Mouse (Mus musculus) common myeloid progenitor, adult 5-6 weeks (primary cell): ENCODE results near the gene Fxyd1. TPM values are rescaled to one million over a fixed set of nuclear protein-coding genes. Genes with fewer than 3 reads are reported as not detected.

Experiments used
- ATAC-seq: replicated peaks from 2 replicates; pipeline ENCODE4 v1.8.0; 2016; ENCODE audit warnings: low read depth, mild to moderate bottlenecking, moderate TSS enrichment, inconsistent platforms; ENCODE audit not compliant: poor library complexity, severe bottlenecking
- total RNA-seq: library from RNA; stranded (forward); fragments of 200-1000, 187-1606 nt; gene quantifications from 2 replicates; pipeline ENCODE4 v1.2.3, GENCODE M21; 2017

Fxyd1 gene
- total RNA-seq, 1 experiment from 2014 or later: 4.2 TPM

- no peak for ATAC-seq
Observed at GRCm38 (mm10) chr7:31080611-31081010, 23.6 kb upstream of the Fxyd1 start.

- no peak for ATAC-seq
Observed at GRCm38 (mm10) chr7:31079670-31080069, 22.7 kb upstream of the Fxyd1 start.

GRCm38 (mm10) chr7:31077885-31078445, 21.0 kb upstream of the Fxyd1 start:
- peak; percentile 84 for ATAC-seq

GRCm38 (mm10) chr7:31077470-31077869, 20.5 kb upstream of the Fxyd1 start:
- no peak for ATAC-seq

- ATAC-seq: no peak
Observed at GRCm38 (mm10) chr7:31076492-31076891, 19.5 kb upstream of the Fxyd1 start, which contains the start of gene Fxyd3. TSS of gene Fxyd3 (minus strand) at chr7:31076704.

- ATAC-seq: no peak
Observed at GRCm38 (mm10) chr7:31074713-31075069, 17.7 kb upstream of the Fxyd1 start.

- no peak for ATAC-seq
Observed at GRCm38 (mm10) chr7:31074061-31074712, 17.2 kb upstream of the Fxyd1 start.

GRCm38 (mm10) chr7:31073546-31073945, 16.5 kb upstream of the Fxyd1 start:
- ATAC-seq: no peak

- ATAC-seq: no peak
Observed at GRCm38 (mm10) chr7:31072326-31072725, 15.3 kb upstream of the Fxyd1 start.

- ATAC-seq: no peak
Observed at GRCm38 (mm10) chr7:31070324-31070723, 13.3 kb upstream of the Fxyd1 start.

- ATAC-seq: no peak
Observed at GRCm38 (mm10) chr7:31069491-31069890, 12.5 kb upstream of the Fxyd1 start.

GRCm38 (mm10) chr7:31067836-31068235, 10.8 kb upstream of the Fxyd1 start:
- no peak for ATAC-seq

GRCm38 (mm10) chr7:31063074-31063560, 6.1 kb upstream of the Fxyd1 start:
- ATAC-seq: no peak

- no peak for ATAC-seq
Observed at GRCm38 (mm10) chr7:31060621-31061010, 3.6 kb upstream of the Fxyd1 start.

- ATAC-seq: no peak
Observed at GRCm38 (mm10) chr7:31059919-31060620, 3.1 kb upstream of the Fxyd1 start.

GRCm38 (mm10) chr7:31059108-31059507, 2.1 kb upstream of the Fxyd1 start, which contains the start of gene Lgi4:
TSS of gene Lgi4 (plus strand) at chr7:31059342.
- ATAC-seq: peak; percentile 88

GRCm38 (mm10) chr7:31058211-31058610, 1.2 kb upstream of the Fxyd1 start:
- ATAC-seq: no peak

- no peak for ATAC-seq
Observed at GRCm38 (mm10) chr7:31057730-31058129, 731 bp upstream of the Fxyd1 start.

GRCm38 (mm10) chr7:31056448-31056847, 551 bp downstream of the Fxyd1 start:
- ATAC-seq: no peak

GRCm38 (mm10) chr7:31055883-31056282, 1.1 kb downstream of the Fxyd1 start:
- no peak for ATAC-seq

- no peak for ATAC-seq
Observed at GRCm38 (mm10) chr7:31055354-31055824, 1.6 kb downstream of the Fxyd1 start.
